Mouse (Mus musculus) megakaryocyte, embryonic 14.5 days (primary cell): ENCODE data around the gene Tle6. TPM values are rescaled to one million over a fixed set of nuclear protein-coding genes. Genes with fewer than 3 reads are reported as not detected.
A peak's percentile ranks its signal among the peaks of the same experiment; 100 is the strongest.

Experiments
- H3K27me3 ChIP-seq: replicated peaks from 2 replicates; pipeline ENCODE3; 2012; ENCODE audit warnings: inconsistent platforms
- H3K36me3 ChIP-seq: replicated peaks from 2 replicates; pipeline ENCODE3; 2012; ENCODE audit warnings: low read length, inconsistent platforms, mixed read lengths
- H3K4me1 ChIP-seq: 2 replicates; pipeline ENCODE4 v1.6.1; 2012; ENCODE audit warnings: inconsistent platforms
- H3K4me3 ChIP-seq: replicated peaks from 2 replicates; pipeline ENCODE3; 2012; ENCODE audit warnings: moderate library complexity, mild to moderate bottlenecking, inconsistent platforms
- H3K9me3 ChIP-seq: 2 replicates; pipeline ENCODE4 v1.6.1; 2012; ENCODE audit warnings: inconsistent platforms
- FLI1 ChIP-seq: IDR thresholded peaks from 2 replicates; pipeline ENCODE4 v1.6.1; 2012; ENCODE audit warnings: low read length, inconsistent platforms, mixed read lengths
- GATA1 ChIP-seq: IDR thresholded peaks from 3 replicates; pipeline ENCODE4 v1.6.1; 2012; ENCODE audit warnings: mixed read lengths, low read length, inconsistent platforms, borderline replicate concordance
- polyA plus RNA-seq: library from polyadenylated mRNA; stranded (reverse); fragments of >175 nt; gene quantifications from 2 replicates; pipeline ENCODE4 v1.2.3, GENCODE M21; 2012; ENCODE audit warnings: low replicate concordance; ENCODE audit not compliant: insufficient read depth

The Tle6 gene
- polyA plus RNA-seq, 1 experiment: 69.5 TPM

DNA sequence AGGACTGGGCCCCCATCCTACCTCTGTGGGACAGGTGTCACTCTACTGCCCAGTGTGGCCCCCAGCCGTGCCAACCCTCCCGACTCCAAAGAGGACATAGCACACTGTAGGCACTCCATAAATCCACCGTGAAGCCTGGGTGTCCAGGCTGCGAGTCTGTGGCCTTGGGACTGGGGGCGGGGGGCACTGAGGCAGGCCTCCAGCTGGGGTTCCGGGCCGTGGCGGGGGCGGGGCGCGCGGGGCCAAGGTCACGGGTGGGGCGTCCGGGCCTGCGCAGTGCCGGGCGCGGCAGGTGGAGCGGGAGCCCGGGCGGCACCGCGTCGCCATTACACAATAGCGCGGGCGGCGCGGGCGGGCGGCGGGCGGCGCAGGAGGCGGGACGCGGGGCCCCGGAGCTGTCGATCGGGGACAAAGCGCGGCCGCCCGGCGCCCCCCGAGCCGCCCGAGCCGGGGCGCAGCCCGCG, 41.7 kb downstream of the Tle6 start, which contains the start of gene Aes:
Gene Aes, plus strand, starts transcription at position 326 of the 464 bp plus-strand sequence.
- Histone ChIP-seq H3K36me3 (peaks cover 32% of the 10 kb centered on the region), H3K4me1 (peaks cover 49% of the 10 kb centered on the region), H3K27me3 (no peaks in the 10 kb centered on the region), H3K4me3 (peak within 1 kb of the TSS; percentile 99), H3K9me3 (no peaks in the 10 kb centered on the region)
- TF ChIP-seq GATA1 (no peak), FLI1 (no peak)

DNA sequence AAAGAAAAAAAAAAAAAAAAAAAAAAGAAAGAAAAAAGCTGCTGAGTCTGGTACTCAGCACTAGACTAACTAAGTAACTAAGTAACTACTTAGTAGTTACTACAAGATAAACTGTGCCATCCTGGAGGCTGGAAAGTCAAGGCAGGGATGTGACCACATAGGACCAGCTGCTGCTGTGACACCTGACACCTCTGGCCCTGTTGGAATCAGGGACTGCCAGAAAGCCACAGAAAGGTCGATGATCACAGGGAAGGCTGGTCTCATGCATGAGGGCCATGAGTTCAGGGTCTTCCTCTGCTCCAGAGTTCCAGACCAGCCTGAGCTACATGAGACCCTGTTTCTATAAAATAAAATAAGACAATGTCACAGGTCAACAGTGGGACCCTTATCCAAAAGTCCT, 43.4 kb downstream of the Tle6 start:
- Histone ChIP-seq H3K9me3 (peaks cover 4% of the 10 kb centered on the region; the same call in 1 of the 2 replicates), H3K4me1 (peaks cover 32% of the 10 kb centered on the region), H3K27me3 (no peaks in the 10 kb centered on the region), H3K36me3 (peaks cover 15% of the 10 kb centered on the region), H3K4me3 (no peak overlapping the region)
- TF ChIP-seq FLI1 (no peak), GATA1 (no peak)

DNA sequence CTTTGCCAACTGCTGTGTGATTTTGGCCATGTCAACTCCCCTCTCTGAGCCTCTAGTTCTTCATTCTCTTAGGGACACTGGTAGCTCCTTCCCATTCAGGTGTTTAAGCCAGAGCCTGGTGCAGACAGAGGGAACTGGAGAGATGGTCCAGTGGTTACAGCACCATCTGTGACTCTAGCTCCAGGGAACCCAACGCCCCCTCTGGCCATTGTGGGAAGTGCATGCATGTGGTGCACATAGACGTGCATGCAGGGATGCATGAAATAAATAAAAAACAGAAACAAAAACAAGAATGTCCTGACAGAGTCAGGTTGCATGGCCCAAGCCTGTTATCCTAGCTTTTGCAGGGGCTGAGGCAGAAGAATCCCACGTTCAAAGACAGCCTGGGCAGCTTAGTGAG, 44.6 kb downstream of the Tle6 start:
- Histone ChIP-seq H3K4me3 (no peak overlapping the region), H3K27me3 (no peaks in the 10 kb centered on the region), H3K4me1 (peaks cover 33% of the 10 kb centered on the region), H3K36me3 (peaks cover 3% of the 10 kb centered on the region), H3K9me3 (peaks cover 4% of the 10 kb centered on the region; the same call in 1 of the 2 replicates)
- TF ChIP-seq FLI1 (no peak), GATA1 (no peak)

DNA sequence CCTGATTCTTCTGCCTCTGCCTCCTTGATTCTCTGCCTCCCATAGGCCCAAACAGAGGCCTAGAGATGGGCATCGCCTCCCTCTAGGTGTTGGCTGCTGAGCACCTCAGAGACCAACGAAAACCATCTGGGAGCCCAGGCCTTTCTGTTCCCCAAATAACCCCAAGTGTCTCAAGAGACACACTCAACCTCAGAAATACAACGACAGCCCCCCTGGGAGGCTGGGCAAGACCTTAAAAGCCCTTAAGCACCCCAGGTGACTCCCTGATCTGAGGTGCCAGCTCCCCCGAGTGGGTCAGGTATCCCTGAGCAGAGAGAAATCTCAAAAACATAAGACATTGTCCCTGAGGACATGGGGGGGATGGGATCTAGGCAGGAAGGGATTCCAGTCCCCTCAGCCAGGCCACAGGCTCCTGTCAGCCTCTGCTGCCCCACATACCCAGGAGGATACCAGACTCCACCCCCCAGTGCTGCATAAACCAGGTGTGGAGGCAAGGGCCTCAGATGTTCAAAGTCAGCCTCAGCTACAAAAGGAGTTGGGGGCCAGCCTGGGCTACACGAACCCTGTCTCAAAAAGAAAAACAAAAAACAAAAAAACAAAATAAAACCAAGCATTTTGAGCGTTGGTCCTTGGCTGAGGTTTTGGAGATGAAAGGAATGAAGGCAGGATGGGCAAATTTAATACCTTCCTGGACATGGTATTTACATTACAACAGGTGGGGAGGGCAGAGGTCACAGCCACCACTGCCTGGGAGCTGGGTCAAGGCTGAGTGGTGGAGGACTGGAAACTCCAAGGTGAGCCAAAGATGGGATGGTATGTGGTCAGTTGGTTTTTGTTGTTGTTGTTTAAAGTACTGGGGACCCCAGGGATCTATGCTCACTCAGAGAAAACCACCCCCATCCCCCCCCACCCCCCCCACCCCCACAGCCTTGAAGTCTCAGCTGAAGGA, 46.8 kb downstream of the Tle6 start:
- Histone ChIP-seq H3K9me3 (peaks cover 4% of the 10 kb centered on the region; the same call in 1 of the 2 replicates), H3K4me1 (peaks cover 44% of the 10 kb centered on the region), H3K4me3 (no peak overlapping the region), H3K27me3 (no peaks in the 10 kb centered on the region), H3K36me3 (no peaks in the 10 kb centered on the region)
- TF ChIP-seq GATA1: no peak
- no peak for TF ChIP-seq FLI1

DNA sequence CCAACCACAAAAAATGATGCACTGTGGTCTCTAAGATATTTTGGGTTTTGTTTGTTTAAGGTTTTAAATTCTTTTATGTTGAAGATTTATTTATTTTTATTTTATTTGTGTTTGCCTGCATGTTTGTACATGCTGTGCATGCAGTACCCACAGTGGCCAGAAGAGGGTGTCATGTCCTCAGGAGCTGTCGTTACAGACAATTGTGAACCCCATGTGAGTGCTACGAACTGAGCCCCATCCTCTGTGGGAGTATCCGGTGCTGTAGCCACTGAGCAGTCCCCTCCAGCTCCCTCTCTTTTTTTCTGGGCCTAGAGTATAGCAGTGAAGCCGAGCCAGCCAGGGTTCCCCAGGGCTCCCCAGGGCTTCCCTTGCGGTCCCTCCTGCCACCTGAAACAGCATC, 47.6 kb downstream of the Tle6 start:
- H3K4me3 ChIP-seq: no peak overlapping the region
- no peaks in the 10 kb centered on the region for H3K36me3 ChIP-seq
- TF ChIP-seq GATA1: no peak
- TF ChIP-seq FLI1: no peak
- peaks cover 4% of the 10 kb centered on the region; the same call in 1 of the 2 replicates for H3K9me3 ChIP-seq
- H3K27me3 ChIP-seq: no peaks in the 10 kb centered on the region
- H3K4me1 ChIP-seq: peaks cover 43% of the 10 kb centered on the region

DNA sequence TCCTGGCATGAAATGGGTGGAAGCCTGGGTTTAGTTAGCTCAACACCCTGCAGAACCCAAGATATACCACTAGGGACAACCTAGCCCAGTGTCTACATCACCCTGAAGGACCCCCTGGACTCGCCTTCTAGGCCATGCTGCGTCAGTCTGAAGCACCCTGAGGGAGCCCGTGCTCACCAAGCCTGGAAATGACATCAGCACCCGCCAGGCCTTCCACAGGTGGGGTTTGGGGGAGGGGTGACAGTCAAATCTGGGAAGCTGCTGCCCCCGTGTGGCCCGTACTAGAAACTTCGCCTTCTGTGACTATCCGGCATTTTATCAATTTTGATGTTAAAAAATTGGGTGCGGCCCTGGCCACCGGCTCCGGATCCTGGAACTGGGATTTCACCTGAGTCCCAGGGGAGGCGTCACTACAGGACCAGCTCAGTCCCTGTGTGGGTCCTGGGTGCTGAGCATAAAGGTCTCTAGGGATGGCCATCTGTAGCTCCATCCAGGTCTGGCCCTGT, 49.2 kb downstream of the Tle6 start:
- Histone ChIP-seq H3K4me3 (peak overlapping the region; percentile 83), H3K4me1 (peaks cover 44% of the 10 kb centered on the region), H3K27me3 (no peaks in the 10 kb centered on the region), H3K36me3 (no peaks in the 10 kb centered on the region), H3K9me3 (peaks cover 4% of the 10 kb centered on the region; the same call in 1 of the 2 replicates)
- TF ChIP-seq GATA1 (no peak), FLI1 (no peak)

DNA sequence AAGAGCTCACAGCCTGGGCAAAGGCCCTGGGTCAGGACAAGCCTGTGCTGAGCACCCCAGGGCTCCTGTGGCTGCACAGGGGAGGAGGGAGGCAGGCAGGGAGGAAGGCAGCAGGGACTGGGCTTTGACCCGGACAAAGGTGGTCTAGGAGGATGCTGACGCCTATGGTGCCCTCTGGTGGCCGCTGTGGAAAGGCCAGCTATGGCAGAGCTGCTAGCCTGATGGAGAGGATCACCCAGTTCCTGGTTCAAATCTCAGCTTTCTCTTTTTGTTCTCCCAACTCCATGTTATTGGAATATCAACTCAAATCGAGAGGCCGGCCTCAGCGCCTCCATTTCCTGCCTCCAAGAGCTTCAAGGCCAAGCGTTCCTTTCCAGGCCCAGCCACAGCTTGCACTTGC, 50.6 kb downstream of the Tle6 start:
- Histone ChIP-seq H3K36me3 (no peaks in the 10 kb centered on the region), H3K4me1 (peaks cover 58% of the 10 kb centered on the region), H3K27me3 (no peaks in the 10 kb centered on the region), H3K4me3 (no peak overlapping the region), H3K9me3 (peaks cover 4% of the 10 kb centered on the region; the same call in 1 of the 2 replicates)
- TF ChIP-seq FLI1: no peak
- no peak for TF ChIP-seq GATA1

DNA sequence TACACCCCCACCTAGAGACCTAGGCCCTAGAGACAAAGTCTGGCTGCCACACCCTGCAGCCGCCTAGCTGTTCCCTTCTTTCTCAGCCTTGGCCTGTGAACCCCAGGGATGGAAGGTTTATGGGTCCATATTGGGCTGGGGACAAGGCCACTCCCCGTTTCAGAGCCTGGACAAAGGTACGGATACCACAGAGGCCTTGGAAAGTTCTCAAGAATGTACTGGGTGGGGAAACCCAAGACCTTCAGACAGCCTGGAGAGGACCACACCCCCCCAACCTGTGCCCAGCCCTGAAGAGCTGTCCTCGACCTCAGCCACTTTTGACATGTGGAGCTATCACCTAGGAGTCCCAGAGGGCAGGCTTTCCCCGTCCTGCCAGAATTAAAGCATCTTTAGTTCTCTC, 51.9 kb downstream of the Tle6 start:
- H3K4me1 ChIP-seq: peaks cover 64% of the 10 kb centered on the region
- H3K9me3 ChIP-seq: peaks cover 4% of the 10 kb centered on the region; the same call in 1 of the 2 replicates
- no peak overlapping the region for H3K4me3 ChIP-seq
- no peaks in the 10 kb centered on the region for H3K27me3 ChIP-seq
- no peaks in the 10 kb centered on the region for H3K36me3 ChIP-seq
- TF ChIP-seq GATA1: no peak
- no peak for TF ChIP-seq FLI1

DNA sequence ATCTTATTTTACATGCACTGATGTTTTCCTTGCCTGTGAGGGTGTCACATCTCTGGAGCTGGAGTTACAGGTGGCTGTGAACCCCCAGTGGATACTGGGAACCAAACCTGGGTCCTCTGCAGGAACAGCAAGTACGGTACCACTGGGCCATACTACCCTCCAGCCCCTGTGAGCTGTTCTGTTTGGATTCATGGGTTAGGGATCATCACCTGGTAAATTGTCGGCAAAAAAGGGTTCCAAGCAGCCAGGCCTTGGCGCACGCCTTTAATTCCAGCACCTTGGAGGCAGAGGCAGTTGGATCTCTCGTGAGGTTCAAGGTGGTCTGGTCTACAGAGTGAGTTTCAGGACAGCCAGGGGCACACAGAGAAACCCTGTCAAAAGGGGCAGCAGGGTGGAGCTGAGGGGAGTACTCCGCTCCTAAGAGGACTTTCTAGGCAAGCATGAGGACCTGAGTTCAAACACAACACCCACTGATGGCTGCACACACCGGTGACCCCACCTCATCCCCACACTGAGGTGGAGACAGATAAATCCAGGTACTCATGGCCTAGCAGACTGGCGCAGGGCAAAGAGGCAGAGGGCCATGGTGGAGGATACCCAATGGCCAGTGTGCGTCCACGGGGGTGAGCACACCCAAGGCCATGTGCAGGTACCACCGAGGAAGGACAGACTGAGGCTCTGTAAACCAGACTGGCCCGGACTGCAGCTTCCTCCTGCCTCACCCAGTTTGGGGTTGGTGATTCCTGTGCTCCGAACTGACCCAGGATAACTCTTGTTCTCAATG, 53.9 kb downstream of the Tle6 start:
- Histone ChIP-seq H3K27me3 (no peaks in the 10 kb centered on the region), H3K36me3 (peaks cover 14% of the 10 kb centered on the region), H3K4me1 (peaks cover 79% of the 10 kb centered on the region), H3K4me3 (peak overlapping the region; percentile 1), H3K9me3 (no peaks in the 10 kb centered on the region)
- no peak for TF ChIP-seq FLI1
- no peak for TF ChIP-seq GATA1

DNA sequence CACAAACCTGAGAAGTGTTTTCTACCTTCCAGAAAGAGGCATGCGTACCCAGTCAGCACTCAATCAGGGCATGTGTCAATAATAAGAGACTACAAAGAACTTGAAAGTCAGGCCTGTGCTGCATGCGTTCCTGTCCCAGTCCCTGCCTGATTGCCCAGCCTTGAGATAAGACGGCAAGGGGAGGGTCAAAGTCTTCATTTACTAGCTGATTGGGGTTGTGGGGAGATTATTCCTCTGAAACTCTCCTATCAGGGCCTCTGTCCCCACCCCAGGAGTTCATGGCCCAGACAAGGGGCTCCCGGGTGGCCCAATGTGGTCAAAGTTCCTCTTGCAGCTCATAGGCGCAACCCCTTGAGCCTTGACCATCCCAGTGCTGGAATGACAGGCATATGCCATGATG, 54.5 kb downstream of the Tle6 start:
- Histone ChIP-seq H3K36me3 (peaks cover 20% of the 10 kb centered on the region), H3K4me3 (peak overlapping the region; percentile 38), H3K4me1 (peaks cover 79% of the 10 kb centered on the region), H3K9me3 (no peaks in the 10 kb centered on the region), H3K27me3 (no peaks in the 10 kb centered on the region)
- no peak for TF ChIP-seq GATA1
- no peak for TF ChIP-seq FLI1
